Mouse (Mus musculus) limb, embryonic 12.5 days (tissue): Measurements from ENCODE around the gene Daam1. TPM values are rescaled to one million over a fixed set of nuclear protein-coding genes. Genes with fewer than 3 reads are reported as not detected.
"Not testable (repeated sequence)": the region's sequence is repeated elsewhere in the genome, so short reads cannot be mapped to it uniquely, and the experiment has no call there.

Source experiments
- ATAC-seq: fragments of 200-750 bp; cut with Nextera tagmentation; 2 replicates; pipeline ENCODE4 v1.8.0; 2017; ENCODE audit warnings: low read depth, moderate TSS enrichment; ENCODE audit not compliant: insufficient number of reproducible peaks, insufficient read depth, low FRiP score, low TSS enrichment
- H3K27ac ChIP-seq: fragments of 300-500 bp; sonication (generic); 2 replicates; pipeline ENCODE4 v1.5.1; 2016; ENCODE audit warnings: mild to moderate bottlenecking, moderate library complexity
- H3K27me3 ChIP-seq: fragments of 300-500 bp; sonication (generic); 2 replicates; pipeline ENCODE4 v1.6.1; 2016; ENCODE audit warnings: mild to moderate bottlenecking, moderate library complexity
- H3K36me3 ChIP-seq: fragments of 300-500 bp; sonication (generic); 2 replicates; pipeline ENCODE4 v1.6.1; 2016; ENCODE audit warnings: mild to moderate bottlenecking, moderate library complexity
- H3K4me1 ChIP-seq: fragments of 300-500 bp; sonication (generic); replicated peaks from 2 replicates; pipeline ENCODE4 v1.6.1; 2016
- H3K4me2 ChIP-seq: fragments of 300-500 bp; sonication (generic); 2 replicates; pipeline ENCODE4 v1.6.1; 2016; ENCODE audit warnings: mild to moderate bottlenecking, moderate library complexity
- H3K4me3 ChIP-seq: fragments of 300-500 bp; sonication (generic); replicated peaks from 2 replicates; pipeline ENCODE4 v1.5.1; 2016; ENCODE audit warnings: mild to moderate bottlenecking
- H3K9ac ChIP-seq: fragments of 300-500 bp; sonication (generic); replicated peaks from 2 replicates; pipeline ENCODE4 v1.6.1; 2016; ENCODE audit warnings: mild to moderate bottlenecking, moderate library complexity
- H3K9me3 ChIP-seq: fragments of 300-500 bp; sonication (generic); 2 replicates; pipeline ENCODE4 v1.6.1; 2016; ENCODE audit warnings: mild to moderate bottlenecking, moderate library complexity
- WGBS: fragments of 180-500 bp; shearing (Covaris S2); methylation state at CpG from one replicate; pipeline ENCODE4 v1.1.7; 2016; 5-methylcytosine and 5-hydroxymethylcytosine counted together
- polyA plus RNA-seq: library from polyadenylated mRNA; unstranded; fragments of >200 nt; fragmentation: Nextera tagmentation; extraction: Ambion mirVana; gene quantifications from 2 replicates; pipeline ENCODE4 v1.2.1, GENCODE M21; 2016

The Daam1 gene
- polyA plus RNA-seq, 1 experiment from 2014 or later: 8.2 TPM

- H3K36me3 ChIP-seq, H3K27ac ChIP-seq, H3K9me3 ChIP-seq, H3K27me3 ChIP-seq, H3K4me2 ChIP-seq, ATAC-seq, H3K9ac ChIP-seq, H3K4me3 ChIP-seq: not testable (repeated sequence)
- WGBS: 86% methylated on average over 6 of the region's 6 CpGs
- peaks cover 26% of the 10 kb centered on the region for H3K4me1 ChIP-seq
Measured at GRCm38 (mm10) chr12:71847024-71847423, 16.1 kb downstream of the Daam1 start.

- Histone ChIP-seq H3K4me2 (no peak overlapping the region), H3K27ac (no peak overlapping the region), H3K27me3 (no peaks in the 10 kb centered on the region), H3K36me3 (no peaks in the 10 kb centered on the region), H3K4me3 (no peak overlapping the region), H3K9ac (no peak overlapping the region), H3K4me1 (peaks cover 22% of the 10 kb centered on the region), H3K9me3 (no peaks in the 10 kb centered on the region)
- WGBS: 27% methylated on average over 5 of the region's 5 CpGs
- no peak for ATAC-seq
Measured at GRCm38 (mm10) chr12:71847617-71848016, 16.7 kb downstream of the Daam1 start.

- H3K9ac ChIP-seq: no peak overlapping the region
- no peak overlapping the region for H3K27ac ChIP-seq
- no peaks in the 10 kb centered on the region for H3K36me3 ChIP-seq
- H3K4me1 ChIP-seq: peaks cover 26% of the 10 kb centered on the region
- no peak for ATAC-seq
- no peak overlapping the region for H3K4me3 ChIP-seq
- no peaks in the 10 kb centered on the region for H3K9me3 ChIP-seq
- WGBS: 37% methylated on average over 5 of the region's 5 CpGs
- H3K27me3 ChIP-seq: no peaks in the 10 kb centered on the region
- H3K4me2 ChIP-seq: no peak overlapping the region
Measured at GRCm38 (mm10) chr12:71848037-71848776, 17.3 kb downstream of the Daam1 start.

- no peaks in the 10 kb centered on the region for H3K27me3 ChIP-seq
- no peak overlapping the region for H3K9ac ChIP-seq
- no peaks in the 10 kb centered on the region for H3K36me3 ChIP-seq
- WGBS: 94% methylated on average over 7 of the region's 7 CpGs
- no peak for ATAC-seq
- H3K4me2 ChIP-seq: no peak overlapping the region
- no peak overlapping the region for H3K4me3 ChIP-seq
- H3K9me3 ChIP-seq: no peaks in the 10 kb centered on the region
- H3K4me1 ChIP-seq: peaks cover 33% of the 10 kb centered on the region
- H3K27ac ChIP-seq: no peak overlapping the region
Measured at GRCm38 (mm10) chr12:71849051-71849450, 18.2 kb downstream of the Daam1 start.

- no peak for ATAC-seq
- 75% methylated on average over 5 of the region's 5 CpGs for WGBS
- Histone ChIP-seq H3K27me3 (no peaks in the 10 kb centered on the region), H3K4me3 (no peak overlapping the region), H3K9me3 (no peaks in the 10 kb centered on the region), H3K9ac (no peak overlapping the region), H3K4me2 (no peak overlapping the region), H3K4me1 (peaks cover 44% of the 10 kb centered on the region), H3K36me3 (no peaks in the 10 kb centered on the region), H3K27ac (no peak overlapping the region)
Measured at GRCm38 (mm10) chr12:71850135-71850534, 19.3 kb downstream of the Daam1 start.

- H3K4me1 ChIP-seq: peaks cover 58% of the 10 kb centered on the region
- H3K36me3 ChIP-seq: no peaks in the 10 kb centered on the region
- H3K27ac ChIP-seq: no peak overlapping the region
- no peaks in the 10 kb centered on the region for H3K9me3 ChIP-seq
- H3K9ac ChIP-seq: no peak overlapping the region
- no peaks in the 10 kb centered on the region for H3K27me3 ChIP-seq
- no peak overlapping the region for H3K4me2 ChIP-seq
- 74% methylated on average over 7 of the region's 7 CpGs for WGBS
- H3K4me3 ChIP-seq: no peak overlapping the region
- ATAC-seq: no peak
Measured at GRCm38 (mm10) chr12:71852678-71853077, 21.8 kb downstream of the Daam1 start.

- Histone ChIP-seq H3K4me3 (no peak overlapping the region), H3K36me3 (no peaks in the 10 kb centered on the region), H3K27ac (no peak overlapping the region), H3K4me2 (no peak overlapping the region), H3K9ac (no peak overlapping the region), H3K4me1 (peaks cover 57% of the 10 kb centered on the region), H3K9me3 (no peaks in the 10 kb centered on the region), H3K27me3 (no peaks in the 10 kb centered on the region)
- 83% methylated on average over 3 of the region's 3 CpGs for WGBS
- no peak for ATAC-seq
Measured at GRCm38 (mm10) chr12:71853694-71854093, 22.8 kb downstream of the Daam1 start.

GRCm38 (mm10) chr12:71854191-71854590, 23.3 kb downstream of the Daam1 start:
- no peaks in the 10 kb centered on the region for H3K36me3 ChIP-seq
- WGBS: 62% methylated on average over 6 of the region's 6 CpGs
- peaks cover 60% of the 10 kb centered on the region for H3K4me1 ChIP-seq
- H3K4me3 ChIP-seq: no peak overlapping the region
- H3K27ac ChIP-seq: peak overlapping the region; percentile 26; the same call in 1 of the 2 replicates
- no peaks in the 10 kb centered on the region for H3K9me3 ChIP-seq
- no peak overlapping the region for H3K9ac ChIP-seq
- peak overlapping the region; percentile 8; the same call in 1 of the 2 replicates for H3K4me2 ChIP-seq
- no peaks in the 10 kb centered on the region for H3K27me3 ChIP-seq
- no peak for ATAC-seq

- peak; percentile 64 for ATAC-seq
Measured at GRCm38 (mm10) chr12:71855730-71856479, 25.0 kb downstream of the Daam1 start.

GRCm38 (mm10) chr12:71856480-71856754, 25.5 kb downstream of the Daam1 start:
- Histone ChIP-seq H3K9me3 (no peaks in the 10 kb centered on the region), H3K36me3 (no peaks in the 10 kb centered on the region), H3K4me3 (no peak overlapping the region), H3K27me3 (no peaks in the 10 kb centered on the region), H3K27ac (peak overlapping the region; percentile 86), H3K4me2 (peak overlapping the region; percentile 30; the same call in 1 of the 2 replicates), H3K9ac (no peak overlapping the region), H3K4me1 (peaks cover 76% of the 10 kb centered on the region)
- no peak for ATAC-seq

More at GRCm38 (mm10) chr12:71855730-71856479, 25.0 kb downstream of the Daam1 start:
- Histone ChIP-seq H3K9ac (no peak overlapping the region), H3K36me3 (no peaks in the 10 kb centered on the region), H3K4me2 (peak overlapping the region; percentile 30), H3K27ac (peak overlapping the region; percentile 86), H3K4me3 (no peak overlapping the region), H3K27me3 (no peaks in the 10 kb centered on the region), H3K4me1 (peaks cover 74% of the 10 kb centered on the region), H3K9me3 (no peaks in the 10 kb centered on the region)
- 30% methylated on average over 10 of the region's 10 CpGs for WGBS

GRCm38 (mm10) chr12:71859096-71859495, 28.2 kb downstream of the Daam1 start:
- Histone ChIP-seq H3K4me3 (no peak overlapping the region), H3K4me2 (no peak overlapping the region), H3K4me1 (peaks cover 78% of the 10 kb centered on the region), H3K36me3 (no peaks in the 10 kb centered on the region), H3K27me3 (no peaks in the 10 kb centered on the region), H3K9ac (no peak overlapping the region), H3K27ac (no peak overlapping the region), H3K9me3 (no peaks in the 10 kb centered on the region)
- 74% methylated on average over 5 of the region's 5 CpGs for WGBS
- ATAC-seq: no peak
